Comparison of ENCODE assay signal across 18 mouse cellular contexts in genomic region chr17:25970954-25971707, GRCm38 (mm10). TPM values are rescaled to one million over a fixed set of nuclear protein-coding genes. Genes with fewer than 3 reads are reported as not detected.
DNase-seq lines count a peak whose midpoint lies in the region; ATAC-seq and TF ChIP-seq lines count a peak whose summit lies in the region.
"Had no signal": no experiment of that assay in that cellular context is flagged by ENCODE, and none has a peak within 500 bp of the region (broad histone marks: within the 10 kb centered on the region; RNA-seq: fewer than 3 reads in every experiment).

No protein-coding gene starts in this region.

- H3K4me1 ChIP-seq in forebrain, embryonic 15.5 days, result no peaks in the 10 kb centered on the region
- H3K4me1 ChIP-seq in forebrain, embryonic 10.5 days, result no peaks in the 10 kb centered on the region
- 0 out of 2 replicates have a peak, but pooled peaks cover 7% of the 10 kb centered on the region for H3K4me1 ChIP-seq in lung, postnatal 0 days (ENCODE audit: insufficient read depth, low read depth, low read length)
- H3K4me1 ChIP-seq in small intestine, adult 2 months (ENCODE audit: control insufficient read depth, insufficient read depth, insufficient read length, low read length), result peaks cover 13% of the 10 kb centered on the region; the same call in 1 of the 2 replicates
- H3K4me1 ChIP-seq in midbrain, embryonic 15.5 days, result no peaks in the 10 kb centered on the region

- TF ChIP-seq CTCF in lung, postnatal 0 days (IDR thresholded peaks at IDR 0.05), result no peak
- no peak for TF ChIP-seq CTCF in small intestine, adult 2 months (IDR thresholded peaks at IDR 0.05; ENCODE audit: extremely low read depth, insufficient read length, insufficient replicate concordance, low read depth, low read length)

- ATAC-seq in forebrain, embryonic 15.5 days (replicated peaks), result no peak
- no peak for ATAC-seq in lung, postnatal 0 days
- ATAC-seq in hematopoietic stem cell, adult 5-6 weeks (replicated peaks in 1 of 2; ENCODE audit: insufficient read depth in 1 of 2, low FRiP score in 2 of 2, low TSS enrichment in 1 of 2, low read depth in 1 of 2, poor library complexity in 2 of 2, severe bottlenecking in 2 of 2), result peak; percentile 39 to 53; a peak in 3 of 4 replicates
- ATAC-seq in midbrain, embryonic 15.5 days (replicated peaks), result no peak

- no peak overlapping the region for H3K9ac ChIP-seq in forebrain, embryonic 15.5 days (replicated peaks)
- no peak overlapping the region for H3K9ac ChIP-seq in lung, postnatal 0 days (replicated peaks; ENCODE audit: low read depth)
- no peak overlapping the region for H3K9ac ChIP-seq in midbrain, embryonic 15.5 days
- H3K9ac ChIP-seq: heart, embryonic 12.5 days; limb, embryonic 15.5 days had no signal

- peak overlapping the region; percentile 62 for H3K27ac ChIP-seq in forebrain, embryonic 15.5 days (replicated peaks)
- no peak overlapping the region for H3K27ac ChIP-seq in forebrain, embryonic 10.5 days
- no peak overlapping the region for H3K27ac ChIP-seq in lung, postnatal 0 days (ENCODE audit: low read length)
- peak overlapping the region; percentile 35; the same call in 1 of the 2 replicates for H3K27ac ChIP-seq in small intestine, adult 2 months (ENCODE audit: insufficient read depth, low read depth, low read length)
- no peak overlapping the region for H3K27ac ChIP-seq in midbrain, embryonic 15.5 days
- H3K27ac ChIP-seq: limb, embryonic 15.5 days; stomach, postnatal 0 days had no signal

- no peak overlapping the region for H3K4me3 ChIP-seq in forebrain, embryonic 15.5 days
- no peak overlapping the region for H3K4me3 ChIP-seq in forebrain, embryonic 10.5 days
- no peak overlapping the region for H3K4me3 ChIP-seq in lung, postnatal 0 days (ENCODE audit: low read depth, low read length)
- no peak overlapping the region for H3K4me3 ChIP-seq in small intestine, adult 2 months (ENCODE audit: low read depth, low read length)
- no peak overlapping the region for H3K4me3 ChIP-seq in midbrain, embryonic 15.5 days
- H3K4me3 ChIP-seq: heart, embryonic 12.5 days; limb, embryonic 15.5 days had no signal

- no peaks in the 10 kb centered on the region for H3K27me3 ChIP-seq in forebrain, embryonic 15.5 days
- no peaks in the 10 kb centered on the region for H3K27me3 ChIP-seq in forebrain, embryonic 10.5 days (ENCODE audit: poor library complexity, severe bottlenecking)
- no peaks in the 10 kb centered on the region for H3K27me3 ChIP-seq in lung, postnatal 0 days (replicated peaks; ENCODE audit: insufficient read depth, low read length)
- H3K27me3 ChIP-seq in small intestine, adult 2 months (ENCODE audit: control insufficient read depth, insufficient read depth, low read length), result no peaks in the 10 kb centered on the region
- no peaks in the 10 kb centered on the region for H3K27me3 ChIP-seq in midbrain, embryonic 15.5 days (replicated peaks)
- H3K27me3 ChIP-seq: heart, embryonic 12.5 days; limb, embryonic 15.5 days had no signal

- WGBS in forebrain, embryonic 15.5 days, result 81% methylated on average over 4 of the region's 4 CpGs
- WGBS in forebrain, embryonic 10.5 days, result 98% methylated on average over 4 of the region's 4 CpGs
- 80% methylated on average over 4 of the region's 4 CpGs for WGBS in lung, postnatal 0 days
- 70% methylated on average over 4 of the region's 4 CpGs for WGBS in small intestine, adult 2 months
- WGBS in midbrain, embryonic 15.5 days, result 92% methylated on average over 4 of the region's 4 CpGs

- no peak overlapping the region for H3K4me2 ChIP-seq in forebrain, embryonic 15.5 days (replicated peaks)
- H3K4me2 ChIP-seq in lung, postnatal 0 days (replicated peaks; ENCODE audit: low read depth, low read length), result no peak overlapping the region
- H3K4me2 ChIP-seq in midbrain, embryonic 15.5 days, result no peak overlapping the region
- H3K4me2 ChIP-seq: heart, embryonic 12.5 days; limb, embryonic 15.5 days; midbrain, embryonic 11.5 days had no signal

- TF ChIP-seq EP300 in lung, postnatal 0 days (IDR thresholded peaks at IDR 0.05), result no peak

- no peaks in the 10 kb centered on the region for H3K36me3 ChIP-seq in forebrain, embryonic 15.5 days
- peaks cover 29% of the 10 kb centered on the region for H3K36me3 ChIP-seq in forebrain, embryonic 10.5 days (replicated peaks)
- H3K36me3 ChIP-seq in lung, postnatal 0 days (ENCODE audit: insufficient read depth, low read length), result no peaks in the 10 kb centered on the region
- H3K36me3 ChIP-seq in small intestine, adult 2 months (ENCODE audit: control insufficient read depth, insufficient read depth, low read length), result peaks cover 2% of the 10 kb centered on the region; the same call in 1 of the 2 replicates
- H3K36me3 ChIP-seq in midbrain, embryonic 15.5 days (replicated peaks), result no peaks in the 10 kb centered on the region; the same call in 1 of the 2 replicates

- no peaks in the 10 kb centered on the region for H3K9me3 ChIP-seq in forebrain, embryonic 15.5 days
- H3K9me3 ChIP-seq in forebrain, embryonic 10.5 days, result no peaks in the 10 kb centered on the region
- H3K9me3 ChIP-seq in lung, postnatal 0 days (ENCODE audit: low read length), result no peaks in the 10 kb centered on the region
- H3K9me3 ChIP-seq in midbrain, embryonic 15.5 days, result no peaks in the 10 kb centered on the region
- H3K9me3 ChIP-seq: heart, embryonic 12.5 days; limb, embryonic 15.5 days had no signal

- no peak for DNase-seq in forebrain, embryonic 10.5 days (ENCODE audit: extremely low spot score, low spot score)
- peak; percentile 25 for DNase-seq in lung, postnatal 36 days
- no peak for DNase-seq in lung, postnatal 0 days (ENCODE audit: low spot score)
- DNase-seq in heart, adult 8-10 months (ENCODE audit: low spot score), result no peak
- DNase-seq: adrenal gland, postnatal 10 days; gastrocnemius, postnatal 36 days; heart, postnatal 36 days; right cerebral cortex, postnatal 4 days; thymus, postnatal 36 days had no signal

- TF ChIP-seq POLR2A in small intestine, adult 2 months (IDR thresholded peaks at IDR 0.05; ENCODE audit: low read depth, low read length), result no peak

RNA-seq across cellular contexts. Expression of gene Capn15, which starts 14.5 kb away (rescaled TPM):
- polyA plus RNA-seq in forebrain, embryonic 15.5 days (2015; fragmentation: Nextera tagmentation; extraction: Ambion mirVana), result 23.9 and 24.8 TPM in 2 replicates
- 31.8 and 37.0 TPM in 2 replicates for polyA plus RNA-seq in forebrain, embryonic 10.5 days (2016; fragmentation: Nextera tagmentation; extraction: Ambion mirVana)
- 12.7 and 13.9 TPM in 2 replicates for polyA plus RNA-seq in lung, postnatal 0 days (2015; fragmentation: Nextera tagmentation; extraction: Ambion mirVana)
- 3.3 and 8.1 TPM in 2 replicates for total RNA-seq in hematopoietic stem cell, adult 5-6 weeks (2017)
- 46.8 and 75.2 TPM in 2 replicates for polyA plus RNA-seq in small intestine, adult 2 months (2012; rRNA removed)
- 1 to 10 TPM; 5.4 to 8.1 (median 6.8) TPM for total RNA-seq in heart, adult 8-10 months (2022)
- 22.2 and 23.8 TPM in 2 replicates for polyA plus RNA-seq in midbrain, embryonic 15.5 days (2015; fragmentation: Nextera tagmentation; extraction: Ambion mirVana)

RNA-seq across cellular contexts. Expression of gene A930017K11Rik, which starts 18.8 kb away (rescaled TPM):
- 0.09 TPM in 1 of 2 replicates, not detected in the other for polyA plus RNA-seq in forebrain, embryonic 15.5 days (2015; fragmentation: Nextera tagmentation; extraction: Ambion mirVana)
- polyA plus RNA-seq in forebrain, embryonic 10.5 days (2016; fragmentation: Nextera tagmentation; extraction: Ambion mirVana), result 0.09 and 0.14 TPM in 2 replicates
- not detected in 2 replicates for polyA plus RNA-seq in lung, postnatal 0 days (2015; fragmentation: Nextera tagmentation; extraction: Ambion mirVana)
- not detected in 2 replicates for total RNA-seq in hematopoietic stem cell, adult 5-6 weeks (2017)
- polyA plus RNA-seq in small intestine, adult 2 months (2012; rRNA removed), result 0.04 TPM in 1 of 2 replicates, not detected in the other
- total RNA-seq in heart, adult 8-10 months (2022), result under 1 TPM; 0.24 to 0.85 (median 0.36) TPM
- 3.1 and 6.1 TPM in 2 replicates for polyA plus RNA-seq in midbrain, embryonic 15.5 days (2015; fragmentation: Nextera tagmentation; extraction: Ambion mirVana)
- total RNA-seq: adrenal gland, postnatal 10 days; gastrocnemius, postnatal 36 days had no signal
- polyA plus RNA-seq: midbrain, embryonic 11.5 days; stomach, postnatal 0 days had no signal

RNA-seq across cellular contexts. Expression of gene Nhlrc4, which starts 26.4 kb away (rescaled TPM):
- polyA plus RNA-seq in forebrain, embryonic 15.5 days (2015; fragmentation: Nextera tagmentation; extraction: Ambion mirVana), result not detected in 2 replicates
- polyA plus RNA-seq in forebrain, embryonic 10.5 days (2016; fragmentation: Nextera tagmentation; extraction: Ambion mirVana), result 0.89 TPM in 1 of 2 replicates, not detected in the other
- polyA plus RNA-seq in lung, postnatal 0 days (2015; fragmentation: Nextera tagmentation; extraction: Ambion mirVana), result 4.5 and 4.9 TPM in 2 replicates
- total RNA-seq in hematopoietic stem cell, adult 5-6 weeks (2017), result not detected in 2 replicates
- polyA plus RNA-seq in small intestine, adult 2 months (2012; rRNA removed), result 0.51 TPM in 1 of 2 replicates, not detected in the other
- total RNA-seq in heart, adult 8-10 months (2022), result under 1 TPM in 1 of 4 experiments, not detected in 3; 0.41 TPM
- polyA plus RNA-seq in midbrain, embryonic 15.5 days (2015; fragmentation: Nextera tagmentation; extraction: Ambion mirVana), result 0.73 and 0.80 TPM in 2 replicates
- total RNA-seq: gastrocnemius, postnatal 36 days had no signal
- polyA plus RNA-seq: intestine, embryonic 14.5 days; stomach, postnatal 0 days had no signal

RNA-seq across cellular contexts. Expression of gene Pigq, which starts 26.4 kb away (rescaled TPM):
- 51.7 and 53.4 TPM in 2 replicates for polyA plus RNA-seq in forebrain, embryonic 15.5 days (2015; fragmentation: Nextera tagmentation; extraction: Ambion mirVana)
- 68.4 and 75.6 TPM in 2 replicates for polyA plus RNA-seq in forebrain, embryonic 10.5 days (2016; fragmentation: Nextera tagmentation; extraction: Ambion mirVana)
- 36.9 and 37.5 TPM in 2 replicates for polyA plus RNA-seq in lung, postnatal 0 days (2015; fragmentation: Nextera tagmentation; extraction: Ambion mirVana)
- total RNA-seq in hematopoietic stem cell, adult 5-6 weeks (2017), result 33.8 and 47.5 TPM in 2 replicates
- polyA plus RNA-seq in small intestine, adult 2 months (2012; rRNA removed), result 59.8 and 74.1 TPM in 2 replicates
- 10 to 100 TPM; 37.3 to 48.3 (median 47.8) TPM for total RNA-seq in heart, adult 8-10 months (2022)
- polyA plus RNA-seq in midbrain, embryonic 15.5 days (2015; fragmentation: Nextera tagmentation; extraction: Ambion mirVana), result 71.9 and 75.8 TPM in 2 replicates

RNA-seq across cellular contexts. Expression of gene Rab40c, which starts 51.6 kb away (rescaled TPM):
- polyA plus RNA-seq in forebrain, embryonic 15.5 days (2015; fragmentation: Nextera tagmentation; extraction: Ambion mirVana), result 50.8 and 52.6 TPM in 2 replicates
- polyA plus RNA-seq in forebrain, embryonic 10.5 days (2016; fragmentation: Nextera tagmentation; extraction: Ambion mirVana), result 29.4 and 30.9 TPM in 2 replicates
- 19.3 and 21.7 TPM in 2 replicates for polyA plus RNA-seq in lung, postnatal 0 days (2015; fragmentation: Nextera tagmentation; extraction: Ambion mirVana)
- total RNA-seq in hematopoietic stem cell, adult 5-6 weeks (2017), result 12.3 and 17.1 TPM in 2 replicates
- polyA plus RNA-seq in small intestine, adult 2 months (2012; rRNA removed), result 20.7 and 43.4 TPM in 2 replicates
- 10 to 100 TPM; 17.3 to 20.1 (median 17.7) TPM for total RNA-seq in heart, adult 8-10 months (2022)
- 56.7 and 57.5 TPM in 2 replicates for polyA plus RNA-seq in midbrain, embryonic 15.5 days (2015; fragmentation: Nextera tagmentation; extraction: Ambion mirVana)

Comparison
In these comparisons a context has a peak if more than half of its experiments do, and no peak if none do; other contexts are left out.
1. H3K27ac ChIP-seq: peak in forebrain, embryonic 15.5 days (single experiment) and small intestine, adult 2 months (single experiment); none in forebrain, embryonic 10.5 days (single experiment), lung, postnatal 0 days (single experiment) and midbrain, embryonic 15.5 days (single experiment).
2. ATAC-seq: peak in hematopoietic stem cell, adult 5-6 weeks (2 of 2); none in forebrain, embryonic 15.5 days (single experiment), lung, postnatal 0 days (single experiment) and midbrain, embryonic 15.5 days (single experiment).